Mouse (Mus musculus) ES-E14 (cell line): ENCODE data around the gene Olfr1475.

Experiments
- HCFC1 ChIP-seq: IDR thresholded peaks from 2 replicates; pipeline ENCODE4 v1.6.1; 2012; ENCODE audit warnings: low read length, inconsistent platforms, borderline replicate concordance; ENCODE audit not compliant: insufficient read depth
- ZC3H11A ChIP-seq: IDR thresholded peaks from 2 replicates; pipeline ENCODE4 v1.6.1; 2012; ENCODE audit warnings: low read depth, mild to moderate bottlenecking, inconsistent platforms, low read length, borderline replicate concordance

DNA sequence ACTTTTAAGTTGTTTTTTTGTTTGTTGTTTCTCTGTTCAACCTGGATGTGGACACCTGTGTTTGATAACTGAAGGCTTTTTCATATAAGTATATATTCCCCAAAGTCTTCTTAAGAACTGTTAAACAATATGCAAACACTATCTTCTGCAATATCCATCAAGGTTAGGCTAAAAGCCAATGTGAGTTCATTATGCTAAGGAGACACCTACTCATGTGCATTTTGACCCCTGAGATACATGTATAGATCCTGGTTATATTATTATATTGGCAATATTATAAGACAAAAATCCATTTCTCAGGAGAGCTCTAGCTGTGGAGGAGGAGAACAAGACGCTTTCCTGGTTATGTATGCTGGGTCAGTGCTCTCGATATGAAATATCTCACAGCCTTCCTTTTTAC lies 47.6 kb upstream of the Olfr1475 start, which contains the start of gene Olfr1480:
- TF ChIP-seq ZC3H11A = no peak
- no peak for TF ChIP-seq HCFC1
